Mouse (Mus musculus) urinary bladder, postnatal 14 days (tissue): ENCODE data around the gene Coa7.
A peak's percentile ranks its signal among the peaks of the same experiment; 100 is the strongest.

ENCODE experiments used
- DNase-seq: peaks from one replicate; pipeline ENCODE4 v3.0.0; 2021; ENCODE audit warnings: low spot score

Gene Coa7

DNA sequence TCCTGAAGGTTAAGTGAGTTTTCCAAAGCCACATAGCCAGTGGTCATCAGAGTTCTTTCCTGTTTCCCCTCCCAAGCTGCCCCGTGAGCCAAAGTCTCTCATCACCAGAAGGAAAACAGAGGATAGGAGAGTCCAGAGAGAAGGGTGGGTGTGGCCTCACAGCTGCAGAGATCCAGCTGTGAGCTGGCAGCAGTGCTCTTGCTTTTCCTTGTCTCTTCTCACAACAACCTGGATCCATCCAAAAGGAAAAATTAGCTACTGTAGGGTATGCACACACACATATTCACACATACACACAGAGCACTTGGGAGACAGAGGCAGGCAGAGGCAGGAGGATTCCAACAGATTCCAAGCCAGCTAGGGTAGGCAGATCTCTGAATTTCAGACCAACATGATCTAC is 58.1 kb downstream of the Coa7 start:
- DNase-seq, result no peak

- peak; percentile 35 for DNase-seq
Observed at GRCm38 (mm10) chr4:108387106-108387505, 59.2 kb downstream of the Coa7 start.

DNA sequence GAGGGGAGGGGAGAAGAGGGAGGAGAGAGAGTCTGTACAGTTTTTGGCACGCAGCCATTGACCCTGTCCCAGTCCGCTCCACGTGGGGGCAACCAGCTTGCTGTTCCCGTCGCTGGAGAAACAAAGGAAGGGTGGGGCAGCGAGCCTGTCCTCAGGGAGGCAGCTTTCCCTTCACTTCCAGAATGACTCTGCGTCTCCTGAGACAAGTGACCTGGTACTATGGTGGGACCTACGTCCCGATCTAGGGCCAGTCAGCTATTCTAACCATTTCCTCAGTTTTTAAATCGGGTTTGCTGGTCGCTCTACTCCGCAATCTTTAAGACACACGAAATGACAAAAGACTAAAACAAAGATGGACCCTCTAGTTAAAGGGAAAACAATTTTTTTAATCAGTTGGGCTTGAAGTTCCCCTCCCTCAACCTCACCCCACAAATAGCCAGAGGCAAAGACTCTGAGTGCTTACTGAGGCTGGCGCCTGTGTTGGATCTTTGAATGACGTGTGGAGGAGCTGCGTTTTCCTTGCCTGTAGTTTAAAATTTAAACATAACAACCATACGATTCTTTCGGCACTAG is 59.8 kb downstream of the Coa7 start:
- peak; percentile 79 for DNase-seq

GRCm38 (mm10) chr4:108388741-108389140 is 60.8 kb downstream of the Coa7 start:
- DNase-seq, result no peak

- DNase-seq, result peak; percentile 38
Observed at GRCm38 (mm10) chr4:108391124-108391523, 63.2 kb downstream of the Coa7 start.
